Mouse (Mus musculus) midbrain, postnatal 0 days (tissue): ENCODE measurements around the gene Rora. TPM values are rescaled to one million over a fixed set of nuclear protein-coding genes. Genes with fewer than 3 reads are reported as not detected.

Source experiments
- ATAC-seq: fragments of 200-750 bp; cut with Nextera tagmentation; 2 replicates; pipeline ENCODE4 v1.8.0; 2017; ENCODE audit warnings: moderate number of reproducible peaks, mild to moderate bottlenecking, moderate TSS enrichment, moderate library complexity; ENCODE audit not compliant: low FRiP score
- DNase-seq: peaks from one replicate; pipeline ENCODE4 v3.0.0-alpha.2; 2015; ENCODE audit warnings: low spot score
- H3K27ac ChIP-seq: fragments of 300-500 bp; sonication (generic); 2 replicates; pipeline ENCODE4 v1.5.1; 2014; ENCODE audit warnings: low read depth, mild to moderate bottlenecking, low read length, mixed read lengths
- H3K27me3 ChIP-seq: fragments of 300-500 bp; sonication (generic); 2 replicates; pipeline ENCODE4 v1.6.1; 2014; ENCODE audit warnings: low read length, control low read depth, mixed read lengths; ENCODE audit not compliant: insufficient read depth
- H3K36me3 ChIP-seq: fragments of 300-500 bp; sonication (generic); 2 replicates; pipeline ENCODE4 v1.6.1; 2014; ENCODE audit warnings: low read length, control low read depth, mixed read lengths; ENCODE audit not compliant: insufficient read depth
- H3K4me1 ChIP-seq: fragments of 300-500 bp; sonication (generic); 2 replicates; pipeline ENCODE4 v1.6.1; 2014; ENCODE audit warnings: mild to moderate bottlenecking, control low read depth, antibody characterized with exemption, low read length, mixed read lengths; ENCODE audit not compliant: insufficient read depth
- H3K4me2 ChIP-seq: fragments of 300-500 bp; sonication (generic); 2 replicates; pipeline ENCODE4 v1.6.1; 2014; ENCODE audit warnings: low read depth, mild to moderate bottlenecking, low read length, mixed read lengths; ENCODE audit not compliant: poor library complexity, severe bottlenecking
- H3K4me3 ChIP-seq: fragments of 300-500 bp; sonication (generic); 2 replicates; pipeline ENCODE4 v1.5.1; 2014; ENCODE audit warnings: low read depth, mild to moderate bottlenecking, low read length, moderate library complexity
- H3K9ac ChIP-seq: fragments of 300-500 bp; sonication (generic); replicated peaks from 2 replicates; pipeline ENCODE4 v1.6.1; 2014; ENCODE audit warnings: mild to moderate bottlenecking, low read length, moderate library complexity, mixed read lengths; ENCODE audit not compliant: poor library complexity, severe bottlenecking
- H3K9me3 ChIP-seq: fragments of 300-500 bp; sonication (generic); 2 replicates; pipeline ENCODE4 v1.6.1; 2016; ENCODE audit warnings: low read length, control low read depth
- CTCF ChIP-seq: IDR thresholded peaks from 2 replicates; pipeline ENCODE4 v1.5.1; 2016; ENCODE audit warnings: antibody characterized with exemption, mild to moderate bottlenecking
- WGBS: fragments of 180-500 bp; shearing (Covaris S2); extraction: QIAGEN DNeasy Blood & Tissue Kit; methylation state at CpG from one replicate; pipeline ENCODE4 v1.1.7; 2014; 5-methylcytosine and 5-hydroxymethylcytosine counted together
- polyA plus RNA-seq: library from polyadenylated mRNA; unstranded; fragments of >200 nt; fragmentation: Nextera tagmentation; extraction: Ambion mirVana; gene quantifications from 2 replicates; pipeline ENCODE4 v1.2.1, GENCODE M21; 2015
- total RNA-seq: library from RNA; depleted of rRNA; stranded (reverse); fragments of >200 nt; gene quantifications from 2 replicates; pipeline ENCODE4 v1.2.3, GENCODE M21; 2014

Gene Rora
- total and polyA plus RNA-seq, 2 experiments from 2014 or later = 28.2 to 49.6 TPM

GRCm38 (mm10) chr9:69339829-69340228 lies 686.2 kb downstream of the Rora start:
- Histone ChIP-seq H3K9ac (no peak overlapping the region), H3K27me3 (no peaks in the 10 kb centered on the region), H3K4me1 (0 out of 2 replicates have a peak, but pooled peaks cover 5% of the 10 kb centered on the region), H3K4me3 (no peak overlapping the region), H3K27ac (no peak overlapping the region), H3K9me3 (no peaks in the 10 kb centered on the region), H3K36me3 (no peaks in the 10 kb centered on the region), H3K4me2 (no peak overlapping the region)
- 90% methylated on average over 6 of the region's 6 CpGs for whole genome bisulfite sequencing
- ATAC-seq (no peak), DNase-seq (no peak)
- TF ChIP-seq CTCF = no peak

GRCm38 (mm10) chr9:69340421-69340820 lies 686.8 kb downstream of the Rora start:
- Histone ChIP-seq H3K9me3 (no peaks in the 10 kb centered on the region), H3K36me3 (no peaks in the 10 kb centered on the region), H3K4me1 (0 out of 2 replicates have a peak, but pooled peaks cover 5% of the 10 kb centered on the region), H3K9ac (no peak overlapping the region), H3K27me3 (no peaks in the 10 kb centered on the region), H3K4me3 (no peak overlapping the region), H3K4me2 (no peak overlapping the region), H3K27ac (no peak overlapping the region)
- DNase-seq = no peak
- whole genome bisulfite sequencing = 92% methylated on average over 7 of the region's 7 CpGs
- no peak for ATAC-seq
- no peak for TF ChIP-seq CTCF

GRCm38 (mm10) chr9:69343881-69344280 lies 690.3 kb downstream of the Rora start:
- ATAC-seq (no peak), DNase-seq (no peak)
- Histone ChIP-seq H3K4me3 (no peak overlapping the region), H3K27me3 (no peaks in the 10 kb centered on the region), H3K4me1 (peaks cover 5% of the 10 kb centered on the region; the same call in 1 of the 2 replicates), H3K9ac (no peak overlapping the region), H3K27ac (no peak overlapping the region), H3K4me2 (no peak overlapping the region), H3K9me3 (no peaks in the 10 kb centered on the region), H3K36me3 (no peaks in the 10 kb centered on the region)
- 78% methylated on average over 10 of the region's 10 CpGs for WGBS
- TF ChIP-seq CTCF = no peak

GRCm38 (mm10) chr9:69345550-69345949 lies 692.0 kb downstream of the Rora start:
- Histone ChIP-seq H3K27ac (no peak overlapping the region; the same call in 1 of the 2 replicates), H3K9ac (no peak overlapping the region), H3K4me1 (peaks cover 5% of the 10 kb centered on the region; the same call in 1 of the 2 replicates), H3K27me3 (no peaks in the 10 kb centered on the region), H3K4me2 (no peak overlapping the region), H3K36me3 (no peaks in the 10 kb centered on the region), H3K4me3 (no peak overlapping the region), H3K9me3 (no peaks in the 10 kb centered on the region)
- ATAC-seq = no peak
- DNase-seq = no peak
- WGBS = 60% methylated on average over 6 of the region's 6 CpGs
- no peak for TF ChIP-seq CTCF

GRCm38 (mm10) chr9:69347796-69348195 lies 694.2 kb downstream of the Rora start:
- peak; percentile 55 for DNase-seq
- ATAC-seq = no peak
- no peak overlapping the region for H3K27ac ChIP-seq

GRCm38 (mm10) chr9:69349537-69349936 lies 696.0 kb downstream of the Rora start:
- no peak for TF ChIP-seq CTCF
- no peak for DNase-seq
- Histone ChIP-seq H3K4me1 (no peaks in the 10 kb centered on the region; the same call in 1 of the 2 replicates), H3K9ac (no peak overlapping the region), H3K4me3 (no peak overlapping the region), H3K27me3 (no peaks in the 10 kb centered on the region), H3K4me2 (no peak overlapping the region), H3K9me3 (no peaks in the 10 kb centered on the region), H3K36me3 (no peaks in the 10 kb centered on the region), H3K27ac (no peak overlapping the region)
- WGBS = 88% methylated on average over 2 of the region's 2 CpGs
- ATAC-seq = no peak

More at GRCm38 (mm10) chr9:69347796-69348195, 694.2 kb downstream of the Rora start:
- peaks cover 4% of the 10 kb centered on the region; the same call in 1 of the 2 replicates for H3K4me1 ChIP-seq
- no peak overlapping the region for H3K9ac ChIP-seq
- no peaks in the 10 kb centered on the region for H3K27me3 ChIP-seq
- no peaks in the 10 kb centered on the region for H3K9me3 ChIP-seq
- TF ChIP-seq CTCF = no peak
- no peak overlapping the region for H3K4me3 ChIP-seq
- 46% methylated on average over 6 of the region's 6 CpGs for WGBS
- H3K4me2 ChIP-seq = no peak overlapping the region
- H3K36me3 ChIP-seq = no peaks in the 10 kb centered on the region
